Mouse (Mus musculus): ENCODE data around the gene Slc15a5.

DNA sequence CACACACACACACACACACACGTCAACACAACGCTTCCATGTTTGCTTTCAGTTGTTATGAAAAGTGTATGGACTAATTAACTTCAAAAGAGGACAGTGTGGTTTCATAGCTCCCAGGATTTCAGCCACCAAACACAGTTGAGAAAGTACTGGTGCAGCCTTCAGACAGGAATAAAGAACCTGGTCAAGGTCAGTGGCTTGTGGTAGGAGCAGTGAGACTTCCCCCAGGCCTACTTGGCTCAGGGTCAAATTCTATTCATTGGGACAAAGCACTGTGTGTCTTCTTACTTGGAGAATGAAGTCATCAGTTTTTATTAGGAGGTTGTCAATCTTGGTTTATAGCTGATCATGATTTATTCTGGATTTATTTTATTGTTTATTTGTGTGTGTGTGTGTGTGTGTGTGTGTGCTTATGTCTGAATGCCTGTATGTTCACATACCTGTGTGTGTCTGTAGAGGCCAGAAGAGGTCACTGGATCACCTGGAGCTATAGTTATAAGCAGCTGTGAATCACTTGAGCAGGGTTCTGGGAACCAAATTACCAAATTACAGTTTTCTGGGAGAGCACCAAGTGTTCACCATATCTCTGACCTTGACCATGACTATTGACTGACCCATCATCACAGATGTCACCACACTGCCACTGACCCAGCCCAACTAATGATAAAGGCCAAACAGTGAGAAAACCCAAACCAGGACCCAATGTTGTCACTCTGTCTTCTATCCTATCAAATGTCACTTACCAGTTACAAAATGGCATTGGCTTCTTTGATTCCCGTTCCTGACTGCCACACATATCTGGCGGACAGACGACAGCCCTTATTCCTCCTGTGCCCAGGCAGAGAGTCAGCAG lies 7.4 kb downstream of the Slc15a5 start:
- TF ChIP-seq CTCF (IDR thresholded peaks at IDR 0.05; ENCODE audit: extremely low read depth, insufficient read depth, insufficient read length, insufficient replicate concordance) (no peak), POLR2A (IDR thresholded peaks at IDR 0.05; ENCODE audit: low read depth, low read length) (no peak)
